Mouse (Mus musculus): ENCODE data around the gene Zdhhc7. TPM values are rescaled to one million over a fixed set of nuclear protein-coding genes. Genes with fewer than 3 reads are reported as not detected.
A peak's percentile ranks its signal among the peaks of the same experiment; 100 is the strongest.

Gene Zdhhc7
- total and polyA plus RNA-seq, 3 experiments, result 18.3 to 26.3 (median 23.7) TPM

- peaks cover 92% of the 10 kb centered on the region for H3K27me3 ChIP-seq (replicated peaks)
- dilution Hi-C loops (cut with MboI; ENCODE audit: extremely low pct_ligation_motif_present, extremely low pct_unique_long_range_greater_than_20kb, low sequenced_read_pairs) (no loop called here), in situ Hi-C loops (cut with MboI; ENCODE audit: low pct_ligation_motif_present, low pct_unique_long_range_greater_than_20kb, low sequenced_read_pairs) (no loop called here)
Observed at GRCm38 (mm10) chr8:120136618-120137017, 35.3 kb upstream of the Zdhhc7 start.

GRCm38 (mm10) chr8:120135687-120136086 is 34.4 kb upstream of the Zdhhc7 start:
- Histone ChIP-seq H3K4me2 (ENCODE audit: insufficient read depth, low read depth, poor library complexity, severe bottlenecking) (no peak overlapping the region), H3K79me2 (replicated peaks; ENCODE audit: control insufficient read depth, extremely low read depth, insufficient read depth, poor library complexity, severe bottlenecking) (no peaks in the 10 kb centered on the region), H3K36me3 (replicated peaks in 1 of 2; ENCODE audit: control insufficient read depth in 1 of 2, insufficient read depth in 1 of 2, low read length in 1 of 2) (no peaks in the 10 kb centered on the region), H3K4me1 (ENCODE audit: control insufficient read depth in 1 of 2, insufficient read depth in 2 of 2) (no peaks in the 10 kb centered on the region), H3K27ac (ENCODE audit: insufficient read depth, low read depth) (no peak overlapping the region), H3K9ac (ENCODE audit: insufficient read depth, low read depth) (no peak overlapping the region), H3K9me3 (replicated peaks; ENCODE audit: low read length) (peaks cover 3% of the 10 kb centered on the region), H3K27me3 (replicated peaks) (peaks cover 92% of the 10 kb centered on the region), H3K4me3 (replicated peaks in 1 of 3; ENCODE audit: low read depth in 2 of 3, low read length in 2 of 3, poor library complexity in 1 of 3) (no peak overlapping the region)
- TF ChIP-seq POLR2AphosphoS2 (IDR thresholded peaks at IDR 0.05; ENCODE audit: low read depth, low read length) (no peak), RCOR1 (conservative IDR thresholded peaks at IDR 0.05; ENCODE audit: low read depth, low read length) (no peak), USF1 (IDR thresholded peaks at IDR 0.05; ENCODE audit: low read depth, low read length) (peak; percentile 5; the same call in 1 of the 2 replicates)
- no peak for DNase-seq (ENCODE audit: extremely low read depth)
- dilution Hi-C loops (cut with MboI; ENCODE audit: extremely low pct_ligation_motif_present, extremely low pct_unique_long_range_greater_than_20kb, low sequenced_read_pairs), result no loop called here
- in situ Hi-C loops (cut with MboI; ENCODE audit: low pct_ligation_motif_present, low pct_unique_long_range_greater_than_20kb, low sequenced_read_pairs), result no loop called here

More at GRCm38 (mm10) chr8:120136618-120137017, 35.3 kb upstream of the Zdhhc7 start:
- peaks cover 3% of the 10 kb centered on the region for H3K9me3 ChIP-seq (replicated peaks; ENCODE audit: low read length)
- no peak for DNase-seq (ENCODE audit: extremely low read depth)
- TF ChIP-seq NELFE (IDR thresholded peaks at IDR 0.05; ENCODE audit: low read depth, low read length), result no peak
- TF ChIP-seq SMC3 (IDR thresholded peaks at IDR 0.05; ENCODE audit: low read depth, low read length), result no peak
- TF ChIP-seq NRF1 (IDR thresholded peaks at IDR 0.05; ENCODE audit: low read depth, low read length), result no peak
- TF ChIP-seq ETS1 (conservative IDR thresholded peaks at IDR 0.05; ENCODE audit: low read depth, low read length), result no peak
- TF ChIP-seq RAD21 (IDR thresholded peaks at IDR 0.05; ENCODE audit: low read depth, low read length), result no peak
- TF ChIP-seq SIN3A (IDR thresholded peaks at IDR 0.05; ENCODE audit: low read length), result no peak
- no peak for TF ChIP-seq POLR2A (IDR thresholded peaks at IDR 0.05; ENCODE audit: low read depth, low read length)
- TF ChIP-seq JUND (conservative IDR thresholded peaks at IDR 0.05; ENCODE audit: low read depth, low read length), result no peak
- no peak for TF ChIP-seq ELF1 (IDR thresholded peaks at IDR 0.05; ENCODE audit: low read depth, low read length)
- TF ChIP-seq ZNF384 (IDR thresholded peaks at IDR 0.05; ENCODE audit: low read depth, low read length), result no peak
- no peak overlapping the region for H3K4me2 ChIP-seq (ENCODE audit: insufficient read depth, low read depth, poor library complexity, severe bottlenecking)
- no peaks in the 10 kb centered on the region for H3K79me2 ChIP-seq (replicated peaks; ENCODE audit: control insufficient read depth, extremely low read depth, insufficient read depth, poor library complexity, severe bottlenecking)
- no peak overlapping the region for H3K4me3 ChIP-seq (replicated peaks in 1 of 3; ENCODE audit: low read depth in 2 of 3, low read length in 2 of 3, poor library complexity in 1 of 3)
- no peaks in the 10 kb centered on the region for H3K36me3 ChIP-seq (replicated peaks in 1 of 2; ENCODE audit: control insufficient read depth in 1 of 2, insufficient read depth in 1 of 2, low read length in 1 of 2)
- no peak overlapping the region for H3K27ac ChIP-seq (ENCODE audit: insufficient read depth, low read depth)
- no peak overlapping the region for H3K9ac ChIP-seq (ENCODE audit: insufficient read depth, low read depth)
- no peaks in the 10 kb centered on the region for H3K4me1 ChIP-seq (ENCODE audit: control insufficient read depth in 1 of 2, insufficient read depth in 2 of 2)

- Histone ChIP-seq H3K4me2 (ENCODE audit: insufficient read depth, low read depth, poor library complexity, severe bottlenecking) (no peak overlapping the region), H3K27ac (ENCODE audit: insufficient read depth, low read depth) (no peak overlapping the region), H3K79me2 (replicated peaks; ENCODE audit: control insufficient read depth, extremely low read depth, insufficient read depth, poor library complexity, severe bottlenecking) (no peaks in the 10 kb centered on the region), H3K9me3 (replicated peaks; ENCODE audit: low read length) (peaks cover 8% of the 10 kb centered on the region), H3K9ac (ENCODE audit: insufficient read depth, low read depth) (no peak overlapping the region), H3K4me3 (replicated peaks in 1 of 3; ENCODE audit: low read depth in 2 of 3, low read length in 2 of 3, poor library complexity in 1 of 3) (no peak overlapping the region), H3K27me3 (replicated peaks) (peaks cover 89% of the 10 kb centered on the region), H3K4me1 (ENCODE audit: control insufficient read depth in 1 of 2, insufficient read depth in 2 of 2) (no peaks in the 10 kb centered on the region), H3K36me3 (replicated peaks in 1 of 2; ENCODE audit: control insufficient read depth in 1 of 2, insufficient read depth in 1 of 2, low read length in 1 of 2) (no peaks in the 10 kb centered on the region)
- dilution Hi-C loops (cut with MboI; ENCODE audit: extremely low pct_ligation_motif_present, extremely low pct_unique_long_range_greater_than_20kb, low sequenced_read_pairs), result no loop called here
- in situ Hi-C loops (cut with MboI; ENCODE audit: low pct_ligation_motif_present, low pct_unique_long_range_greater_than_20kb, low sequenced_read_pairs), result no loop called here
- no peak for DNase-seq (ENCODE audit: extremely low read depth)
- no peak for TF ChIP-seq USF2 (conservative IDR thresholded peaks at IDR 0.05; ENCODE audit: low read depth, low read length)
- TF ChIP-seq MYC (IDR thresholded peaks at IDR 0.05; ENCODE audit: low read depth, low read length), result no peak
- TF ChIP-seq BHLHE40 (IDR thresholded peaks at IDR 0.05; ENCODE audit: low read depth, low read length), result no peak
- TF ChIP-seq ZMIZ1 (IDR thresholded peaks at IDR 0.05; ENCODE audit: low read depth, low read length), result no peak
- no peak for TF ChIP-seq KAT2A (IDR thresholded peaks at IDR 0.05; ENCODE audit: insufficient replicate concordance, low read length)
- TF ChIP-seq MEF2A (IDR thresholded peaks at IDR 0.05; ENCODE audit: borderline replicate concordance, low read depth, low read length), result no peak
- no peak for TF ChIP-seq MXI1 (IDR thresholded peaks at IDR 0.05; ENCODE audit: low read depth, low read length)
- no peak for TF ChIP-seq SMC3 (IDR thresholded peaks at IDR 0.05; ENCODE audit: low read depth, low read length)
- no peak for TF ChIP-seq RAD21 (IDR thresholded peaks at IDR 0.05; ENCODE audit: low read depth, low read length)
- TF ChIP-seq CHD1 (IDR thresholded peaks at IDR 0.05; ENCODE audit: low read depth, low read length), result no peak
- no peak for TF ChIP-seq IRF4 (IDR thresholded peaks at IDR 0.05; ENCODE audit: low read depth, low read length)
- no peak for TF ChIP-seq USF1 (IDR thresholded peaks at IDR 0.05; ENCODE audit: low read depth, low read length)
- TF ChIP-seq JUN (IDR thresholded peaks at IDR 0.05; ENCODE audit: insufficient read depth, low read depth, low read length), result no peak
Observed at GRCm38 (mm10) chr8:120133169-120133568, 31.9 kb upstream of the Zdhhc7 start.

Measured in CH12.LX (cell line).